Comparison of ENCODE assay signal across 11 mouse cellular contexts in the genomic region with DNA sequence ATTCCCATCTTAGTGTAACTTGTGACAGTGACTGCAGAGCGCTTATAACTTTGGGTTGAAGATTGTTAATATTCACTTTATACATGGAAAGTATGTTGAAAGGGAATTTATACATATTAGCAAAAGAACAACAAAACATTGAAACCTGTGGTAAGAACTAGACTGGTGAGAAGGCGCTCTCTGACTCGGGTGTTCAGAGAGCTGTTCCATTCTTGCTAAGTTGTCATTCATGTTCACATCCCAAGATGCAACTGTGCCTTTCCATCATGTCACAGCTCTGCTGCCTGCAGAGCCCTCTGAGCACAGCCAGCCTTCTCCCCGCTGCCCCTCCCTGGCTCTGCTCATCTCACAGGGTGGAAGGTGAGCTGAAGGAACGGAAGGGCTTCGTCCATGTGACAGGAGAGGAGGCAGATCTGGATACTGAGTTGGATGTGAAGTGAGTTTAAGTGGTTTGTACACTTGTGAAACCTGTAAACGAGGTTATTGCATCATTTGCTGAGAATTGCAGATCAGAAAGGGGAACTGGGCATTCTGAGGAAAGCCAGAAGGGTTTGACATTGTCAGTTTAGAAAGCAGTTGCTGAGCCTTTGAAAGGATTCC. TPM values are rescaled to one million over a fixed set of nuclear protein-coding genes. Genes with fewer than 3 reads are reported as not detected.
DNase-seq lines count a peak whose midpoint lies in the region; ATAC-seq lines count a peak whose summit lies in the region.
"Had no signal": no experiment of that assay in that cellular context is flagged by ENCODE, and none has a peak within 500 bp of the region (broad histone marks: within the 10 kb centered on the region; RNA-seq: fewer than 3 reads in every experiment).

No protein-coding gene starts in this region.

- no peak overlapping the region for H3K4me3 ChIP-seq in liver, embryonic 13.5 days (replicated peaks)

- WGBS in liver, embryonic 13.5 days (ENCODE audit: insufficient replicate concordance): 40% methylated on average over 7 of the region's 7 CpGs

- no peak for ATAC-seq in liver, embryonic 13.5 days (ENCODE audit: low read depth)
- ATAC-seq in megakaryocyte progenitor cell, adult 5-6 weeks (replicated peaks; ENCODE audit: poor library complexity): peak; percentile 55
- ATAC-seq: forebrain, postnatal 0 days had no signal

- peak; percentile 15 to 17 for DNase-seq in heart, adult 18-20 months
- no peak for DNase-seq in heart, postnatal 36 days
- peak; percentile 76 for DNase-seq in MEL-GATA-1-ER (ENCODE audit: extremely low read depth, low read depth)
- no peak for DNase-seq in liver, embryonic 13.5 days
- no peak for DNase-seq in urinary bladder, postnatal 10 days (ENCODE audit: low spot score)
- no peak for DNase-seq in left cerebral cortex, postnatal 25 days (ENCODE audit: low spot score in 2 of 2)
- no peak for DNase-seq in left cerebral cortex, postnatal 10 days (ENCODE audit: extremely low spot score in 1 of 2, low spot score in 2 of 2)
- DNase-seq: adrenal gland, adult 2 months; forebrain, postnatal 0 days; kidney, adult 18-20 months had no signal

- peak overlapping the region; percentile 75 for H3K4me2 ChIP-seq in liver, embryonic 13.5 days

- H3K27ac ChIP-seq in liver, embryonic 13.5 days: peak overlapping the region; percentile 94

- peaks cover 95% of the 10 kb centered on the region for H3K4me1 ChIP-seq in liver, embryonic 13.5 days (replicated peaks)

- peaks cover 24% of the 10 kb centered on the region for H3K36me3 ChIP-seq in liver, embryonic 13.5 days

- peak overlapping the region; percentile 63 for H3K9ac ChIP-seq in liver, embryonic 13.5 days
- H3K9ac ChIP-seq: forebrain, postnatal 0 days had no signal

- intact Hi-C loops in heart, postnatal 36 days (cut with DNase I): no loop called here
- intact Hi-C loops in left cerebral cortex, postnatal 25 days (cut with DNase I): no loop called here
- intact Hi-C loops in left cerebral cortex, postnatal 10 days (cut with DNase I): no loop called here

- H3K27me3 ChIP-seq in liver, embryonic 13.5 days: no peaks in the 10 kb centered on the region

- no peaks in the 10 kb centered on the region for H3K9me3 ChIP-seq in liver, embryonic 13.5 days (replicated peaks)

RNA-seq across cellular contexts. Expression of gene Vrk1, which starts 20.2 kb away (rescaled TPM):
- 1 to 10 TPM; 9.0 to 9.4 TPM for total RNA-seq in heart, adult 18-20 months (2021)
- total RNA-seq in heart, postnatal 36 days (2021): 1 to 10 TPM; 8.3 to 8.4 TPM
- polyA plus RNA-seq in liver, embryonic 13.5 days (2015; fragmentation: Nextera tagmentation; extraction: Ambion mirVana): 127 and 146 TPM in 2 replicates
- total RNA-seq in megakaryocyte progenitor cell, adult 5-6 weeks (2015): 128 and 137 TPM in 2 replicates
- total RNA-seq in megakaryocyte progenitor cell, adult 5-6 weeks (2017): 182 and 198 TPM in 2 replicates
- 10 to 100 TPM; 12.6 to 17.7 TPM for total RNA-seq in left cerebral cortex, postnatal 25 days (2021)
- 10 to 100 TPM; 17.3 to 20.8 TPM for total RNA-seq in left cerebral cortex, postnatal 10 days (2021)

Comparison
In these comparisons a context has a peak if more than half of its experiments do, and no peak if none do; other contexts are left out.
1. DNase-seq: peak in heart, adult 18-20 months (2 of 2) and MEL-GATA-1-ER (single experiment); none in heart, postnatal 36 days (0 of 2), liver, embryonic 13.5 days (single experiment), urinary bladder, postnatal 10 days (single experiment), left cerebral cortex, postnatal 25 days (0 of 2) and left cerebral cortex, postnatal 10 days (0 of 2).
2. RNA of gene Vrk1, which starts 20.2 kb away (total RNA-seq): 128 to 198 TPM in megakaryocyte progenitor cell, adult 5-6 weeks; 17.3 to 20.8 TPM in left cerebral cortex, postnatal 10 days, 12.6 to 17.7 TPM in left cerebral cortex, postnatal 25 days, 9.0 to 9.4 TPM in heart, adult 18-20 months and 8.3 to 8.4 TPM in heart, postnatal 36 days; every median in the first group is over 4 times any median in the second.